Mouse (Mus musculus) megakaryocyte, adult 5-6 weeks (primary cell): Measurements from ENCODE around the gene Trp53i11. TPM values are rescaled to one million over a fixed set of nuclear protein-coding genes. Genes with fewer than 3 reads are reported as not detected.

Experiments
- ATAC-seq: 2 replicates; pipeline ENCODE4 v1.8.0; 2016; ENCODE audit warnings: mild to moderate bottlenecking, inconsistent platforms; ENCODE audit not compliant: poor library complexity, severe bottlenecking
- total RNA-seq, 2 experiments: library from RNA; stranded (forward) in 1 of 2; stranded (reverse) in 1 of 2; fragments of 153-499, 151-499 nt in 1 of 2; fragments of 221-1000, 200-1000 nt in 1 of 2; gene quantifications; 2 replicates each; pipeline versions ENCODE4 v1.2.3 to v1.2.4; 2015 to 2017

The Trp53i11 gene
- total RNA-seq, 2 experiments from 2014 or later = 2.2 to 2.8 TPM

GRCm38 (mm10) chr2:93170845-93171200 is 16.5 kb upstream of the Trp53i11 start:
- no peak for ATAC-seq

- no peak for ATAC-seq
Measured at GRCm38 (mm10) chr2:93171929-93172328, 15.4 kb upstream of the Trp53i11 start.

- ATAC-seq = no peak
Measured at GRCm38 (mm10) chr2:93172460-93172859, 14.9 kb upstream of the Trp53i11 start.

- no peak for ATAC-seq
Measured at GRCm38 (mm10) chr2:93174159-93174558, 13.2 kb upstream of the Trp53i11 start.

- no peak for ATAC-seq
Measured at GRCm38 (mm10) chr2:93175278-93175677, 12.1 kb upstream of the Trp53i11 start.

- no peak for ATAC-seq
Measured at GRCm38 (mm10) chr2:93175721-93176120, 11.6 kb upstream of the Trp53i11 start.

GRCm38 (mm10) chr2:93176193-93176798 is 11.1 kb upstream of the Trp53i11 start:
- no peak for ATAC-seq

- ATAC-seq = no peak
Measured at GRCm38 (mm10) chr2:93176871-93177667, 10.3 kb upstream of the Trp53i11 start.

- no peak for ATAC-seq
Measured at GRCm38 (mm10) chr2:93177668-93178312, 9.6 kb upstream of the Trp53i11 start.

GRCm38 (mm10) chr2:93178313-93178677 is 9.1 kb upstream of the Trp53i11 start:
- no peak for ATAC-seq

GRCm38 (mm10) chr2:93179603-93180002 is 7.7 kb upstream of the Trp53i11 start:
- ATAC-seq = no peak

GRCm38 (mm10) chr2:93180077-93180844 is 7.1 kb upstream of the Trp53i11 start:
- no peak for ATAC-seq

GRCm38 (mm10) chr2:93182859-93183258 is 4.5 kb upstream of the Trp53i11 start:
- ATAC-seq = no peak

- no peak for ATAC-seq
Measured at GRCm38 (mm10) chr2:93188020-93188760, 842 bp downstream of the Trp53i11 start.

GRCm38 (mm10) chr2:93188761-93189458 is 1.6 kb downstream of the Trp53i11 start:
- no peak for ATAC-seq

GRCm38 (mm10) chr2:93190771-93191487 is 3.6 kb downstream of the Trp53i11 start:
- ATAC-seq = no peak

GRCm38 (mm10) chr2:93191488-93192181 is 4.3 kb downstream of the Trp53i11 start:
- ATAC-seq = no peak

- ATAC-seq = no peak
Measured at GRCm38 (mm10) chr2:93192182-93192560, 4.8 kb downstream of the Trp53i11 start.

- ATAC-seq = peak; percentile 83
Measured at GRCm38 (mm10) chr2:93192671-93193080, 5.3 kb downstream of the Trp53i11 start.
